In genomic region chr13:84343272-84343671, GRCm38 (mm10) we compare ENCODE assay signal across 15 mouse cellular contexts.
DNase-seq lines count a peak whose midpoint lies in the region; ATAC-seq lines count a peak whose summit lies in the region.
"Had no signal": no experiment of that assay in that cellular context is flagged by ENCODE, and none has a peak within 500 bp of the region (broad histone marks: within the 10 kb centered on the region; RNA-seq: fewer than 3 reads in every experiment).

No protein-coding gene starts in this region.

- no peak overlapping the region for H3K4me2 ChIP-seq in midbrain, embryonic 11.5 days
- peak overlapping the region; percentile 75 for H3K4me2 ChIP-seq in forebrain, embryonic 15.5 days (replicated peaks)
- H3K4me2 ChIP-seq in midbrain, embryonic 12.5 days (replicated peaks): peak overlapping the region; percentile 6; the same call in 1 of the 2 replicates
- H3K4me2 ChIP-seq: liver, embryonic 15.5 days had no signal

- no peaks in the 10 kb centered on the region for H3K36me3 ChIP-seq in midbrain, embryonic 10.5 days
- no peaks in the 10 kb centered on the region for H3K36me3 ChIP-seq in midbrain, embryonic 11.5 days (ENCODE audit: control insufficient read depth, insufficient read depth, low read length)
- H3K36me3 ChIP-seq in forebrain, embryonic 15.5 days: no peaks in the 10 kb centered on the region
- H3K36me3 ChIP-seq in midbrain, embryonic 12.5 days: no peaks in the 10 kb centered on the region
- H3K36me3 ChIP-seq: liver, embryonic 15.5 days had no signal

- H3K27me3 ChIP-seq in midbrain, embryonic 10.5 days (ENCODE audit: low read depth, poor library complexity, severe bottlenecking): peaks cover 76% of the 10 kb centered on the region
- H3K27me3 ChIP-seq in midbrain, embryonic 11.5 days (ENCODE audit: control insufficient read depth, insufficient read depth, low read length): peaks cover 16% of the 10 kb centered on the region
- H3K27me3 ChIP-seq in forebrain, embryonic 15.5 days: no peaks in the 10 kb centered on the region
- peaks cover 11% of the 10 kb centered on the region; the same call in 1 of the 2 replicates for H3K27me3 ChIP-seq in midbrain, embryonic 12.5 days
- H3K27me3 ChIP-seq: CH12.LX had no signal

- H3K9ac ChIP-seq in midbrain, embryonic 11.5 days (ENCODE audit: low read length): no peak overlapping the region
- peak overlapping the region; percentile 73 for H3K9ac ChIP-seq in forebrain, embryonic 15.5 days (replicated peaks)
- H3K9ac ChIP-seq in midbrain, embryonic 12.5 days (replicated peaks): no peak overlapping the region
- H3K9ac ChIP-seq: liver, embryonic 15.5 days had no signal

- WGBS in midbrain, embryonic 10.5 days: 9% methylated on average over 5 of the region's 5 CpGs
- WGBS in midbrain, embryonic 11.5 days: 12% methylated on average over 5 of the region's 5 CpGs
- WGBS in forebrain, embryonic 15.5 days: 17% methylated on average over 5 of the region's 5 CpGs
- 17% methylated on average over 5 of the region's 5 CpGs for WGBS in midbrain, embryonic 12.5 days

- H3K9me3 ChIP-seq in midbrain, embryonic 10.5 days (replicated peaks): no peaks in the 10 kb centered on the region
- no peaks in the 10 kb centered on the region for H3K9me3 ChIP-seq in midbrain, embryonic 11.5 days (ENCODE audit: control insufficient read depth, low read length)
- no peaks in the 10 kb centered on the region for H3K9me3 ChIP-seq in forebrain, embryonic 15.5 days
- H3K9me3 ChIP-seq in midbrain, embryonic 12.5 days: no peaks in the 10 kb centered on the region
- H3K9me3 ChIP-seq: liver, embryonic 15.5 days had no signal

- peaks cover 54% of the 10 kb centered on the region for H3K4me1 ChIP-seq in midbrain, embryonic 10.5 days
- H3K4me1 ChIP-seq in midbrain, embryonic 11.5 days (ENCODE audit: control insufficient read depth, insufficient read depth, low read length): peaks cover 39% of the 10 kb centered on the region
- H3K4me1 ChIP-seq in forebrain, embryonic 15.5 days: peaks cover 39% of the 10 kb centered on the region
- peaks cover 42% of the 10 kb centered on the region for H3K4me1 ChIP-seq in midbrain, embryonic 12.5 days

- no peak for DNase-seq in midbrain, embryonic 10.5 days (ENCODE audit: low spot score)
- no peak for DNase-seq in midbrain, embryonic 11.5 days (ENCODE audit: low spot score, missing footprints)
- DNase-seq in urinary bladder, postnatal 14 days (ENCODE audit: low spot score): no peak
- DNase-seq in frontal cortex, adult 2 months (ENCODE audit: extremely low spot score in 1 of 2, low spot score in 1 of 2): no peak
- DNase-seq in heart, adult 11 months: no peak
- DNase-seq: gastrocnemius, postnatal 25 days; kidney, postnatal 4 days; right cerebral cortex, postnatal 14 days; thymus, postnatal 25 days had no signal

- H3K4me3 ChIP-seq in midbrain, embryonic 10.5 days: no peak overlapping the region
- H3K4me3 ChIP-seq in midbrain, embryonic 11.5 days (ENCODE audit: low read depth, low read length): no peak overlapping the region
- H3K4me3 ChIP-seq in forebrain, embryonic 15.5 days: no peak overlapping the region
- H3K4me3 ChIP-seq in midbrain, embryonic 12.5 days: no peak overlapping the region
- H3K4me3 ChIP-seq: erythroblast, embryonic 14.5 days; liver, embryonic 15.5 days had no signal

- no peak for ATAC-seq in midbrain, embryonic 11.5 days (ENCODE audit: low FRiP score)
- no peak for ATAC-seq in forebrain, embryonic 15.5 days (replicated peaks)
- ATAC-seq in midbrain, embryonic 12.5 days (ENCODE audit: low FRiP score, low read depth): no peak
- ATAC-seq: intestine, embryonic 16.5 days had no signal

- peak overlapping the region; percentile 42; the same call in 1 of the 2 replicates for H3K27ac ChIP-seq in midbrain, embryonic 10.5 days (replicated peaks)
- no peak overlapping the region for H3K27ac ChIP-seq in midbrain, embryonic 11.5 days (ENCODE audit: low read depth, low read length)
- peak overlapping the region; percentile 100 for H3K27ac ChIP-seq in forebrain, embryonic 15.5 days (replicated peaks)
- no peak overlapping the region for H3K27ac ChIP-seq in midbrain, embryonic 12.5 days (replicated peaks)
- H3K27ac ChIP-seq: liver, embryonic 15.5 days had no signal

Comparison
In these comparisons a context has a peak if more than half of its experiments do, and no peak if none do; other contexts are left out.
1. H3K27ac ChIP-seq: peak in midbrain, embryonic 10.5 days (single experiment) and forebrain, embryonic 15.5 days (single experiment); none in midbrain, embryonic 11.5 days (single experiment) and midbrain, embryonic 12.5 days (single experiment).